Mouse (Mus musculus): ENCODE results near the gene Zfp653. TPM values are rescaled to one million over a fixed set of nuclear protein-coding genes. Genes with fewer than 3 reads are reported as not detected.
A peak's percentile ranks its signal among the peaks of the same experiment; 100 is the strongest.

The Zfp653 gene
- 3.7 and 3.9 TPM in 2 replicates for polyA plus RNA-seq (2015; fragmentation: Nextera tagmentation; extraction: Ambion mirVana)

- H3K4me1 ChIP-seq (replicated peaks) = peaks cover 21% of the 10 kb centered on the region
- H3K4me2 ChIP-seq = peak within 1 kb of the TSS; percentile 76
- H3K4me3 ChIP-seq (replicated peaks) = peak within 1 kb of the TSS; percentile 88
- H3K27me3 ChIP-seq = no peaks in the 10 kb centered on the region
- H3K9ac ChIP-seq = peak within 1 kb of the TSS; percentile 91
- peaks cover 56% of the 10 kb centered on the region for H3K36me3 ChIP-seq
- ATAC-seq (ENCODE audit: low read depth) = peak; percentile 94
- H3K27ac ChIP-seq = peak within 1 kb of the TSS; percentile 94
- WGBS (ENCODE audit: insufficient replicate concordance) = under 1% methylated on average over 85 of the region's 87 CpGs
- no peaks in the 10 kb centered on the region for H3K9me3 ChIP-seq (replicated peaks)
- DNase-seq = peak; percentile 95
These were observed at the start of gene Zfp653, which contains the start of gene Gm49318 for GRCm38 (mm10) chr9:22070791-22071573. Gene Zfp653, minus strand, starts transcription at chr9:22071376. Gene Gm49318, minus strand, starts transcription at chr9:22071259.

- peaks cover 3% of the 10 kb centered on the region; the same call in 1 of the 2 replicates for H3K36me3 ChIP-seq
- H3K9ac ChIP-seq = 0 out of 2 replicates have a peak overlapping the region, but pooled peaks have one; percentile 8
- H3K9me3 ChIP-seq (replicated peaks) = no peaks in the 10 kb centered on the region
- peaks cover 82% of the 10 kb centered on the region for H3K4me1 ChIP-seq (replicated peaks)
- H3K4me2 ChIP-seq = no peak overlapping the region
- DNase-seq (no peak), ATAC-seq (ENCODE audit: low read depth) (no peak)
- WGBS (ENCODE audit: insufficient replicate concordance) = 78% methylated on average over 4 of the region's 4 CpGs
- H3K4me3 ChIP-seq (replicated peaks) = no peak overlapping the region
- peak overlapping the region; percentile 87; the same call in 1 of the 2 replicates for H3K27ac ChIP-seq
- no peaks in the 10 kb centered on the region for H3K27me3 ChIP-seq
These were observed 48.4 kb upstream of the Zfp653 start for GRCm38 (mm10) chr9:22119543-22119942.

GRCm38 (mm10) chr9:22117754-22118456 lies 46.7 kb upstream of the Zfp653 start:
- Histone ChIP-seq H3K9me3 (replicated peaks) (no peaks in the 10 kb centered on the region), H3K27me3 (no peaks in the 10 kb centered on the region), H3K9ac (peak overlapping the region; percentile 68), H3K4me1 (replicated peaks) (peaks cover 65% of the 10 kb centered on the region), H3K4me2 (peak overlapping the region; percentile 92), H3K27ac (peak overlapping the region; percentile 61), H3K36me3 (peaks cover 16% of the 10 kb centered on the region), H3K4me3 (replicated peaks) (peak overlapping the region; percentile 92)
- WGBS (ENCODE audit: insufficient replicate concordance) = 34% methylated on average over 10 of the region's 10 CpGs
- peak; percentile 67 for DNase-seq
- ATAC-seq (ENCODE audit: low read depth) = no peak

- ATAC-seq (ENCODE audit: low read depth) (peak; percentile 90), DNase-seq (peak; percentile 93)
- peak within 1 kb of the TSS; percentile 92 for H3K4me3 ChIP-seq (replicated peaks)
- under 1% methylated on average over 52 of the region's 52 CpGs for WGBS (ENCODE audit: insufficient replicate concordance)
- H3K27me3 ChIP-seq = no peaks in the 10 kb centered on the region
- peak within 1 kb of the TSS; percentile 89 for H3K9ac ChIP-seq
- H3K4me1 ChIP-seq (replicated peaks) = peaks cover 55% of the 10 kb centered on the region
- H3K9me3 ChIP-seq (replicated peaks) = no peaks in the 10 kb centered on the region
- H3K36me3 ChIP-seq = peaks cover 26% of the 10 kb centered on the region
- H3K27ac ChIP-seq = peak within 1 kb of the TSS; percentile 82
- peak within 1 kb of the TSS; percentile 92 for H3K4me2 ChIP-seq
These were observed 45.7 kb upstream of the Zfp653 start, which contains the start of gene Elof1 for GRCm38 (mm10) chr9:22116740-22117426. Gene Elof1, minus strand, starts transcription at chr9:22117172.

- H3K9me3 ChIP-seq (replicated peaks) = no peaks in the 10 kb centered on the region
- H3K4me1 ChIP-seq (replicated peaks) = peaks cover 47% of the 10 kb centered on the region
- 26% methylated on average over 15 of the region's 15 CpGs for WGBS (ENCODE audit: insufficient replicate concordance)
- H3K9ac ChIP-seq = peak overlapping the region; percentile 89
- peak overlapping the region; percentile 92 for H3K4me2 ChIP-seq
- ATAC-seq (ENCODE audit: low read depth) (no peak), DNase-seq (no peak)
- H3K36me3 ChIP-seq = peaks cover 34% of the 10 kb centered on the region
- H3K27ac ChIP-seq = peak overlapping the region; percentile 82; the same call in 1 of the 2 replicates
- H3K4me3 ChIP-seq (replicated peaks) = peak overlapping the region; percentile 92
- no peaks in the 10 kb centered on the region for H3K27me3 ChIP-seq
These were observed 44.9 kb upstream of the Zfp653 start for GRCm38 (mm10) chr9:22116086-22116485.

- no peak overlapping the region for H3K27ac ChIP-seq
- no peak for DNase-seq
- ATAC-seq (ENCODE audit: low read depth) = no peak
- peak overlapping the region; percentile 92 for H3K4me3 ChIP-seq (replicated peaks)
- peaks cover 43% of the 10 kb centered on the region for H3K4me1 ChIP-seq (replicated peaks)
- H3K4me2 ChIP-seq = peak overlapping the region; percentile 92
- H3K9me3 ChIP-seq (replicated peaks) = no peaks in the 10 kb centered on the region
- peak overlapping the region; percentile 89 for H3K9ac ChIP-seq
- WGBS (ENCODE audit: insufficient replicate concordance) = 83% methylated on average over 4 of the region's 4 CpGs
- peaks cover 38% of the 10 kb centered on the region for H3K36me3 ChIP-seq
- no peaks in the 10 kb centered on the region for H3K27me3 ChIP-seq
These were observed 44.5 kb upstream of the Zfp653 start for GRCm38 (mm10) chr9:22115635-22116034.

GRCm38 (mm10) chr9:22108194-22108593 lies 37.0 kb upstream of the Zfp653 start:
- Histone ChIP-seq H3K9me3 (replicated peaks) (no peaks in the 10 kb centered on the region), H3K4me2 (no peak overlapping the region), H3K4me3 (replicated peaks) (no peak overlapping the region), H3K27ac (no peak overlapping the region), H3K4me1 (replicated peaks) (no peaks in the 10 kb centered on the region), H3K9ac (no peak overlapping the region), H3K27me3 (peaks cover 13% of the 10 kb centered on the region; the same call in 1 of the 2 replicates), H3K36me3 (peaks cover 36% of the 10 kb centered on the region)
- DNase-seq (no peak), ATAC-seq (ENCODE audit: low read depth) (peak; percentile 18; the same call in 1 of the 2 replicates)
- WGBS (ENCODE audit: insufficient replicate concordance) = 78% methylated on average over 9 of the region's 9 CpGs

GRCm38 (mm10) chr9:22099922-22100321 lies 28.7 kb upstream of the Zfp653 start:
- H3K9me3 ChIP-seq (replicated peaks) = no peaks in the 10 kb centered on the region
- WGBS (ENCODE audit: insufficient replicate concordance) = 5% methylated on average over 18 of the region's 18 CpGs
- H3K27me3 ChIP-seq = peaks cover 82% of the 10 kb centered on the region
- H3K4me3 ChIP-seq (replicated peaks) = no peak overlapping the region
- H3K36me3 ChIP-seq = no peaks in the 10 kb centered on the region
- no peak overlapping the region for H3K27ac ChIP-seq
- DNase-seq = no peak
- H3K9ac ChIP-seq = no peak overlapping the region
- no peak overlapping the region for H3K4me2 ChIP-seq
- no peak for ATAC-seq (ENCODE audit: low read depth)
- H3K4me1 ChIP-seq (replicated peaks) = peaks cover 18% of the 10 kb centered on the region

GRCm38 (mm10) chr9:22098993-22099696 lies 28.0 kb upstream of the Zfp653 start, which contains the start of gene Cnn1:
Gene Cnn1, plus strand, starts transcription at chr9:22099216.
- no peak for DNase-seq
- no peak for ATAC-seq (ENCODE audit: low read depth)
- Histone ChIP-seq H3K4me3 (replicated peaks) (no peak within 1 kb of the TSS), H3K27ac (no peak within 1 kb of the TSS), H3K9me3 (replicated peaks) (no peaks in the 10 kb centered on the region), H3K4me2 (no peak within 1 kb of the TSS), H3K9ac (no peak within 1 kb of the TSS), H3K36me3 (no peaks in the 10 kb centered on the region), H3K4me1 (replicated peaks) (peaks cover 18% of the 10 kb centered on the region), H3K27me3 (peaks cover 83% of the 10 kb centered on the region)
- 6% methylated on average over 14 of the region's 14 CpGs for WGBS (ENCODE audit: insufficient replicate concordance)

- ATAC-seq (ENCODE audit: low read depth) = peak; percentile 83
These were observed 24.7 kb upstream of the Zfp653 start for GRCm38 (mm10) chr9:22095854-22096307.

More at GRCm38 (mm10) chr9:22095854-22096307, 24.7 kb upstream of the Zfp653 start:
- no peak overlapping the region for H3K27ac ChIP-seq
- H3K9me3 ChIP-seq (replicated peaks) = no peaks in the 10 kb centered on the region
- H3K4me2 ChIP-seq = peak overlapping the region; percentile 77
- 2% methylated on average over 24 of the region's 24 CpGs for WGBS (ENCODE audit: insufficient replicate concordance)
- H3K9ac ChIP-seq = peak overlapping the region; percentile 71
- peak overlapping the region; percentile 52 for H3K4me3 ChIP-seq (replicated peaks)
- DNase-seq = peak; percentile 78
- peaks cover 18% of the 10 kb centered on the region for H3K4me1 ChIP-seq (replicated peaks)
- no peaks in the 10 kb centered on the region for H3K36me3 ChIP-seq
- peaks cover 67% of the 10 kb centered on the region for H3K27me3 ChIP-seq

Measured in liver, embryonic 13.5 days (tissue).